Mouse (Mus musculus) mouse embryonic stem cell (cell line): ENCODE data around the gene Ndrg2.
"Not testable (repeated sequence)": the region's sequence is repeated elsewhere in the genome, so short reads cannot be mapped to it uniquely, and the experiment has no call there.

ENCODE experiments used
- in situ Hi-C, 2 experiments: fragments of 300-500 bp; cut with MboI; formaldehyde crosslinking; loops; 1 replicate in 1 of 2; 3 replicates in 1 of 2; pipeline ENCODE4 v1.14.3; 2019 to 2020; ENCODE audit warnings: low sequenced_read_pairs in 2 of 2, low pct_unique_long_range_greater_than_20kb in 1 of 2, mixed read lengths in 1 of 2; ENCODE audit not compliant: unreplicated experiment in 1 of 2

The Ndrg2 gene

GRCm38 (mm10) chr14:51892191-51892939 is 21.6 kb downstream of the Ndrg2 start, which contains the start of gene Slc39a2:
TSS of gene Slc39a2 (plus strand) at chr14:51892889.
- in situ Hi-C loops = no loop called here

- in situ Hi-C loops = no loop called here
Observed at GRCm38 (mm10) chr14:51889833-51890232, 24.1 kb downstream of the Ndrg2 start.

GRCm38 (mm10) chr14:51886051-51886450 is 27.9 kb downstream of the Ndrg2 start:
- in situ Hi-C loops = no loop called here

- in situ Hi-C loops = no loop called here
Observed at GRCm38 (mm10) chr14:51884598-51885331, 29.2 kb downstream of the Ndrg2 start, which contains the start of gene Mettl17. TSS of gene Mettl17 (plus strand) at chr14:51884842.

- in situ Hi-C loops = no loop called here
Observed at GRCm38 (mm10) chr14:51884031-51884544, 29.9 kb downstream of the Ndrg2 start.

- in situ Hi-C loops = no loop called here
Observed at GRCm38 (mm10) chr14:51883527-51884030, 30.4 kb downstream of the Ndrg2 start.

- in situ Hi-C loops = no loop called here
Observed at GRCm38 (mm10) chr14:51877517-51877916, 36.4 kb downstream of the Ndrg2 start.

- in situ Hi-C loops = no loop called here
Observed at GRCm38 (mm10) chr14:51871741-51872140, 42.2 kb downstream of the Ndrg2 start.

GRCm38 (mm10) chr14:51870756-51871155 is 43.2 kb downstream of the Ndrg2 start:
- in situ Hi-C loops = no loop called here

- in situ Hi-C loops = not testable (repeated sequence)
Observed at GRCm38 (mm10) chr14:51863603-51864002, 50.4 kb downstream of the Ndrg2 start.

GRCm38 (mm10) chr14:51855280-51855679 is 58.7 kb downstream of the Ndrg2 start:
- in situ Hi-C loops = loop anchor here in 1 of 2 experiments (5.0 kb wide), 1 partner anchor 68 kb away; no protein-coding TSS in a partner anchor
